Mouse (Mus musculus) thymus, adult 2 months (tissue): ENCODE data around the gene Zfp292.

ENCODE experiments used
- CTCF ChIP-seq: fragments of 200-500 bp; IDR thresholded peaks from 2 replicates; pipeline ENCODE4 v1.5.1; 2012; ENCODE audit warnings: mild to moderate bottlenecking, control low read depth, low read length, moderate library complexity, borderline replicate concordance; ENCODE audit not compliant: control insufficient read depth, poor library complexity, insufficient read depth; ENCODE audit errors: extremely low read depth
- POLR2A ChIP-seq: fragments of 200-500 bp; IDR thresholded peaks from 2 replicates; pipeline ENCODE4 v1.6.1; 2012; ENCODE audit warnings: mild to moderate bottlenecking, low read length, control low read depth, moderate library complexity; ENCODE audit not compliant: control insufficient read depth, poor library complexity, insufficient read depth; ENCODE audit errors: extremely low read depth

- TF ChIP-seq POLR2A (no peak), CTCF (no peak)
These were observed 126.6 kb downstream of the Zfp292 start, which contains the start of gene Gm136 for GRCm38 (mm10) chr4:34756163-34756562.
